Mouse (Mus musculus) limb, embryonic 11.5 days (tissue): ENCODE measurements at regions not wholly inside any gene's neighbourhood (a gene's known extent, or its start where the extent isn't known, plus 50 kb on each side); places are given as distances from the start of the nearest gene placed in this dataset.

Source experiments
- ATAC-seq: fragments of 200-750 bp; cut with Nextera tagmentation; 2 replicates; pipeline ENCODE4 v1.8.0; 2017; ENCODE audit warnings: low read depth; ENCODE audit not compliant: insufficient number of reproducible peaks, low FRiP score, low TSS enrichment
- DNase-seq: peaks from one replicate; pipeline ENCODE4 v3.0.0-alpha.2; 2015; ENCODE audit warnings: low spot score
- H3K27ac ChIP-seq: fragments of 300-500 bp; sonication (generic); replicated peaks from 2 replicates; pipeline ENCODE4 v1.5.1; 2014; ENCODE audit warnings: low read depth, mild to moderate bottlenecking, low read length
- H3K27me3 ChIP-seq: fragments of 300-500 bp; sonication (generic); 2 replicates; pipeline ENCODE4 v1.6.1; 2014; ENCODE audit warnings: mild to moderate bottlenecking, low read length, mixed read lengths; ENCODE audit not compliant: control insufficient read depth, insufficient read depth
- H3K36me3 ChIP-seq: fragments of 300-500 bp; sonication (generic); 2 replicates; pipeline ENCODE4 v1.6.1; 2014; ENCODE audit warnings: mild to moderate bottlenecking, low read length, moderate library complexity, mixed read lengths; ENCODE audit not compliant: control insufficient read depth, insufficient read depth
- H3K4me1 ChIP-seq: fragments of 300-500 bp; sonication (generic); 2 replicates; pipeline ENCODE4 v1.6.1; 2014; ENCODE audit warnings: low read length, mixed read lengths; ENCODE audit not compliant: control insufficient read depth, insufficient read depth
- H3K4me2 ChIP-seq: fragments of 300-500 bp; sonication (generic); 2 replicates; pipeline ENCODE4 v1.6.1; 2014; ENCODE audit warnings: low read depth, mild to moderate bottlenecking, moderate library complexity; ENCODE audit not compliant: severe bottlenecking
- H3K4me3 ChIP-seq: fragments of 300-500 bp; sonication (generic); 2 replicates; pipeline ENCODE4 v1.5.1; 2014; ENCODE audit warnings: low read depth, low read length
- H3K9ac ChIP-seq: fragments of 300-500 bp; sonication (generic); 2 replicates; pipeline ENCODE4 v1.6.1; 2014; ENCODE audit warnings: mild to moderate bottlenecking, low read length
- H3K9me3 ChIP-seq: fragments of 300-500 bp; sonication (generic); 2 replicates; pipeline ENCODE4 v1.6.1; 2016; ENCODE audit warnings: low read length; ENCODE audit not compliant: control insufficient read depth
- WGBS: fragments of 180-500 bp; shearing (Covaris S2); extraction: QIAGEN DNeasy Blood & Tissue Kit; methylation state at CpG from one replicate; pipeline ENCODE4 v1.1.7; 2014; 5-methylcytosine and 5-hydroxymethylcytosine counted together

DNA sequence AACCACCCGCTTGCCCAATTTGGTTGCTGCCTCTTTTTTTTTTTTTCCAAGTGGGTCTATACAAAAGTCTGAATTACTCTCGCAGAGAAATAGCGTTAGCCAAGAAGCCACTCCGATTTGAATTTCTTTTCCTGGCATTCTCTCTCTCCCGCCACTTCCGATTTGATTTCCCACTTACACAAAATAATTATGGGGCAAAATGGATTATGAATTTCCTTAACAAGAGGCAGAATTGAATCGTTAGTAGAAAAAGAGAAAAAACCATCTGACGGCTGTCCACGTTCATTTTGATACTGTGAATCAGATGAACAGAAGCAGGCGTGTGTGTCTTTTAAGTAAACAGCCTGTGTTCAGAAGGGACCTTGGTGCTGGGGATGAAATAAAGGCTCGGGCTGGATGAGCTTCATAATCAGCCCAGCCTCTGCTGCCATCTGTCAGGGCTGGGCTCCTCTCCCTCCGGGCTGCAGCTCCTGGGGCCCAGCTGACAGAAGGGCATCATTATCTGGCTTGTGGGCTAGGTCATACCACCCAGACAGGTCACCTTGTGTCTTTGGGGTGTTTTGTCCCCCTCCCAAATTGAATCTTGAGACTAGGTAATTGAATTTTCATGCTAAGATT is 200.1 kb downstream of the Ifng start:
- ATAC-seq (no peak), DNase-seq (no peak)
- H3K4me1 ChIP-seq, result no peaks in the 10 kb centered on the region
- no peaks in the 10 kb centered on the region for H3K36me3 ChIP-seq
- no peaks in the 10 kb centered on the region for H3K27me3 ChIP-seq
- H3K4me3 ChIP-seq, result no peak overlapping the region
- no peak overlapping the region for H3K4me2 ChIP-seq
- no peaks in the 10 kb centered on the region for H3K9me3 ChIP-seq
- H3K27ac ChIP-seq, result no peak overlapping the region
- WGBS, result 80% methylated on average over 12 of the region's 12 CpGs
- no peak overlapping the region for H3K9ac ChIP-seq

DNA sequence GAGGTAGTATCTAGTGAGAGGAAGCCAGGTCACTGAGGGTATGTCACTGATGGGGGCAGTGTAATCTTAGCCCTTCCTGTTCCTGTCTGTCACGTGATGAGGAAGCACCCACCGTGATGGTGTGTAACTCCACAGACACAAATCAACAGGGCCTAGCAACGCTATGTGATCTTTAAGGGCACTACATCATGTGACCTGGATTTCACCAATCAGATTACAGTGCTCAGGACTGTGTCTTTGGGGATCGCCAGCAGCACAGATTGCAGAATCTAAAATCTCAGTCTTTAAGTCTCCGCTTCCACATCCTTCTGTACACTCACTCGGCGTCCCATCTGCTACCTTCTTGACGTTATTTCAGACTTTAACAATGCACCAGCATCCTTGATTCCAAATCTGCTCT is 202.8 kb downstream of the Ifng start:
- DNase-seq (no peak), ATAC-seq (no peak)
- no peaks in the 10 kb centered on the region for H3K4me1 ChIP-seq
- no peak overlapping the region for H3K4me2 ChIP-seq
- H3K9ac ChIP-seq, result no peak overlapping the region
- H3K27me3 ChIP-seq, result no peaks in the 10 kb centered on the region
- no peaks in the 10 kb centered on the region for H3K9me3 ChIP-seq
- WGBS, result 78% methylated on average over 8 of the region's 8 CpGs
- no peak overlapping the region for H3K27ac ChIP-seq
- no peaks in the 10 kb centered on the region for H3K36me3 ChIP-seq
- no peak overlapping the region for H3K4me3 ChIP-seq

DNA sequence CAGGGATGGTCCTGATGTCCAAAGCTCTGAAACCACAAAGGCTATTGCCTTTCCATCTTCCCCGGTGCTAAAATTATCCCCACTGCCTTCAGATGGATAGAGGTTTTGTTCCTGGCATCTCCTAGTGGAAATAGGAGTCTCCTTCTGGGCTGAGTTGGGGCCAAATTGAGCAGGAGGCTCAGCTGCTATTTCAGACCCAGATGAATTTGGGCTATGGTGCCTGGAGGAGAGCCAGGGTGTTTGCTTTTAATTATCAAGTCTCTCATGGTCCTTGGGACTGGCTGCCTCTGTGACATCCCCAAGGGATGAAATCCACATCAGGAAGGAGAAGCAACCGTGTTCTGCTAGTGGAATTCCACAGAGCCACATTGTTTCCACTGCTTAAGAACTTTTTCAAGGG is 207.3 kb downstream of the Ifng start:
- Histone ChIP-seq H3K4me3 (no peak overlapping the region), H3K9me3 (no peaks in the 10 kb centered on the region), H3K27me3 (no peaks in the 10 kb centered on the region), H3K36me3 (no peaks in the 10 kb centered on the region), H3K9ac (no peak overlapping the region), H3K27ac (no peak overlapping the region), H3K4me1 (no peaks in the 10 kb centered on the region), H3K4me2 (no peak overlapping the region)
- no peak for DNase-seq
- no peak for ATAC-seq
- 76% methylated on average over 2 of the region's 2 CpGs for WGBS

DNA sequence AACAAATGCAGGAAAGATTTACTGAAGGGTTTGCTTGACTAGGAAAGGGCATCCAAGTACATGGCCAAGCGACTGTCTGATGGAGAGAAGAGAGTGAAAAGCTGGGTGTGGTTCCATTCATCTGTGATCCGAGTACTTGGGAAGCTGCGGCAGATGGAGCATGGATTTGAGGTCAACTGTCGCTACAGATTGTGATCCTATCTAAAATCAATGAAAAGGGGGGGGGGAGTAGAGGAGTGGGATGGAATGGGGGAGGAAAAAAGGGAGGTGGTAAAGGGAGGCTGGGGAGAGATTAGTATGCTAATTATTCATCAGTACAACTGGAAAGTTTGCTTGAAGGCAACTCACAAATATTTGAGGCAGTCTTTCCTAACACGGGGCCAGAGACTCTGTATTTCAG is 213.4 kb downstream of the Dyrk2 start:
- Histone ChIP-seq H3K9ac (no peak overlapping the region), H3K4me1 (no peaks in the 10 kb centered on the region), H3K27me3 (no peaks in the 10 kb centered on the region), H3K36me3 (no peaks in the 10 kb centered on the region), H3K9me3 (no peaks in the 10 kb centered on the region), H3K27ac (no peak overlapping the region), H3K4me3 (no peak overlapping the region), H3K4me2 (no peak overlapping the region)
- ATAC-seq, result no peak
- 85% methylated on average over 5 of the region's 5 CpGs for WGBS
- no peak for DNase-seq

DNA sequence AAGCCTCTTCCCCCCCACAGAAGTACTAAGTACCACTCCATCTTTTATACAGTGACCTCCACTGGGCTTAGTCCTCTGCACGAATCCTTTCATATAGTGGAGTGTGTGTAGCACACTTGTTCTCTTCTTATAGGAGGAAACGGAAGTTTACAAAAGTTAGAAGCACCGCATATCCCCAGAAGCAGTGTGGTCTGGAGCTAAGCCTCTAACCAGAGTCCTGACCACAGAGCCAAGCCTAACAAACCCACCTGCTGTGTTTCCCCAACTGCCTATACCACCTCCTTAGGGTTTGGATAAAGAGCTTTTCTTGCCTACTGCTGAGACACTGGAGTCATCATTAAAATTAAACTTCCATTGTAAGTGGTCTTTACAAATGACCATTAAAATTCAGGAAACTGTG is 204.0 kb downstream of the Dyrk2 start:
- H3K9ac ChIP-seq, result no peak overlapping the region
- H3K4me3 ChIP-seq, result no peak overlapping the region
- no peaks in the 10 kb centered on the region for H3K27me3 ChIP-seq
- no peaks in the 10 kb centered on the region for H3K36me3 ChIP-seq
- no peak for DNase-seq
- H3K27ac ChIP-seq, result no peak overlapping the region
- H3K9me3 ChIP-seq, result no peaks in the 10 kb centered on the region
- H3K4me1 ChIP-seq, result no peaks in the 10 kb centered on the region
- 82% methylated on average over 3 of the region's 3 CpGs for WGBS
- no peak overlapping the region for H3K4me2 ChIP-seq
- no peak for ATAC-seq

DNA sequence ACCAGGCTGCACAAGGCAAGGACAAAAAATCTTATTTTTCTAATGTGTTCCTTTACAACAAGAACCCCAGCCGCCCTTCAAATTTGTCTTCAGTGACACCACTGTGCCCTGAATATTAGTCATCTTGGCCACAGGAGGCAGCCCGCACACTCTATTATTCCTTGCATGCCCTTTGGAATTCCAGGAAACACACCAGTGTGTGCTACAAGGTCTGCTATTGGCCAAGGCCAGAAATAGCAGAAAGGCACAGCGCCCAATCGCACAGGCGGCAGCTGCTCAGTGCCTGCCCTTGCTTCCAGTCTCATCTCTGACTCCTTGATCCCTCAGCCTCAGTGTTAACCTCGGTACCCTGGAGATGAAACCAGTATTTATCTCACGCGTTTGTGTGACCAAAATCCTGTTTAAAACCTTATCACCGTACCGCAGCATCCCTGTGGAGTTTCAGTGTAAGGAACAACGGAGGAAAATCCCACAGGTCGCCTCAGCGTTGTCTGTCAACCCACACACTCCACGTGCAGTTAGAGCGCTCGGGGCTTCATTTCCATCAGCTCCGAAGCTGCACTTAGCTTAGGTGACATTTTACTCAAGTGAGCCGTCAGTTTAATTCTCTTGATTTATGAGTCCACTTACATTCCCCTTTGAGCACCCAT is 194.1 kb downstream of the Dyrk2 start:
- DNase-seq, result peak; percentile 45
- H3K4me2 ChIP-seq, result peak overlapping the region; percentile 22; the same call in 1 of the 2 replicates
- peaks cover 2% of the 10 kb centered on the region; the same call in 1 of the 2 replicates for H3K9me3 ChIP-seq
- H3K27ac ChIP-seq, result no peak overlapping the region
- H3K27me3 ChIP-seq, result no peaks in the 10 kb centered on the region
- ATAC-seq, result peak; percentile 54; the same call in 1 of the 2 replicates
- 0 out of 2 replicates have a peak, but pooled peaks cover 2% of the 10 kb centered on the region for H3K4me1 ChIP-seq
- H3K9ac ChIP-seq, result no peak overlapping the region
- 54% methylated on average over 18 of the region's 18 CpGs for WGBS
- H3K36me3 ChIP-seq, result no peaks in the 10 kb centered on the region
- H3K4me3 ChIP-seq, result no peak overlapping the region

DNA sequence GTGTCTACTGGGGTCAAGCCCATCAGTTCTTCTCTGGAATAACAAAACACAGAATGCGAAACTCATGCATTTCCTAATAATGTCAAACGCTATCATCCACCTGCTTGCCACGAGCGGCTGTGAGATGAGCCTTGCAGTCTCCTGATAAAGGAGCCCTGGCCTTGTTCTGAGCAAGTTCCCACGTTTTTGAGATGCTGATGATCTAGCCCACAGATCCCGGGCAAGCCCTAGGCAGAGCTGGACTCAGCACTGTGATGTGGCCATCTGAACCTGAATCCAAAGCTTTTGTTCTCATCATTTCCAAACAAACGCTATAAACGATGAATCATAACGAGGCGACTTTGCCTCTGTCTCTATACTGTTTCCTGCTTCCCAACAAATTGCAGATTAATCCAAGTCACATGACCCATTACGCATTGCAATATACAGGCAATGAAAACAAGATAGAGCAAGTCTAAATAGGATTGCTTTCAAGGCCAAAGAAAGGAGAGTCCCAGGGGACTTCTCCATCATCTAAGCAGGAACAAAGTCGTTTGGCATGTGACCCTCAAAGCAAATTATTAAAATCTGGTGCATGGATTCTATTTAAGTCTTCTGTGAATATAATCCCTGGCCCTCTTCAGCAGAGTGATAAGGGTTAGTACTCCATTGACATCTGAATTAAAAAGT is 191.1 kb downstream of the Dyrk2 start:
- 82% methylated on average over 12 of the region's 12 CpGs for WGBS
- no peaks in the 10 kb centered on the region for H3K9me3 ChIP-seq
- no peak overlapping the region for H3K4me3 ChIP-seq
- H3K9ac ChIP-seq, result no peak overlapping the region
- no peak for DNase-seq
- no peaks in the 10 kb centered on the region for H3K27me3 ChIP-seq
- H3K27ac ChIP-seq, result no peak overlapping the region
- no peak overlapping the region for H3K4me2 ChIP-seq
- H3K4me1 ChIP-seq, result 0 out of 2 replicates have a peak, but pooled peaks cover 2% of the 10 kb centered on the region
- no peaks in the 10 kb centered on the region for H3K36me3 ChIP-seq
- ATAC-seq, result no peak

DNA sequence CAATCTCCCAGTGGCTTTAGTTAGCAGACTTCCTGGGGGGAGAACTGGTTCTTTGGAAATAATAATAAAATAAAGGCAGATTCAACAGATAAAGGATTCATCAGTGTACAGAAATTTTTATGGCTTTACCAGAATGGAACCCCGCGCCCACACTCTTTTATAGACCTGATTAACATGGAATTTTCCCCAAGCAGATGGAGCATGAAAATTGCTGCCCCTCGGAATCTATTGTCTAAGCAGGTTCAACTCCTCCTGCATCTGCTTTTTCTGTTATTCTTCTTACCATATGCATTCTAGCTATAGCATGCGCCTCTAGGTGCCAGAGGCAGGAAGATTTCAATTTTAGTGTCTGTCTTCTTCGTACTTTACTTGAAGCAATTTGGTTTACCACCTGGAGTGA is 190.5 kb downstream of the Dyrk2 start:
- ATAC-seq, result no peak
- H3K4me2 ChIP-seq, result no peak overlapping the region
- no peak overlapping the region for H3K4me3 ChIP-seq
- H3K9ac ChIP-seq, result no peak overlapping the region
- no peaks in the 10 kb centered on the region for H3K27me3 ChIP-seq
- H3K4me1 ChIP-seq, result 0 out of 2 replicates have a peak, but pooled peaks cover 2% of the 10 kb centered on the region
- no peaks in the 10 kb centered on the region for H3K36me3 ChIP-seq
- no peak overlapping the region for H3K27ac ChIP-seq
- no peaks in the 10 kb centered on the region for H3K9me3 ChIP-seq
- no peak for DNase-seq
- 87% methylated on average over 5 of the region's 5 CpGs for WGBS
